Mouse (Mus musculus): ENCODE measurements around the gene Trim30a. TPM values are rescaled to one million over a fixed set of nuclear protein-coding genes. Genes with fewer than 3 reads are reported as not detected.

Trim30a gene
- polyA plus RNA-seq, 2 experiments = 1.3 to 1.4 TPM

DNA sequence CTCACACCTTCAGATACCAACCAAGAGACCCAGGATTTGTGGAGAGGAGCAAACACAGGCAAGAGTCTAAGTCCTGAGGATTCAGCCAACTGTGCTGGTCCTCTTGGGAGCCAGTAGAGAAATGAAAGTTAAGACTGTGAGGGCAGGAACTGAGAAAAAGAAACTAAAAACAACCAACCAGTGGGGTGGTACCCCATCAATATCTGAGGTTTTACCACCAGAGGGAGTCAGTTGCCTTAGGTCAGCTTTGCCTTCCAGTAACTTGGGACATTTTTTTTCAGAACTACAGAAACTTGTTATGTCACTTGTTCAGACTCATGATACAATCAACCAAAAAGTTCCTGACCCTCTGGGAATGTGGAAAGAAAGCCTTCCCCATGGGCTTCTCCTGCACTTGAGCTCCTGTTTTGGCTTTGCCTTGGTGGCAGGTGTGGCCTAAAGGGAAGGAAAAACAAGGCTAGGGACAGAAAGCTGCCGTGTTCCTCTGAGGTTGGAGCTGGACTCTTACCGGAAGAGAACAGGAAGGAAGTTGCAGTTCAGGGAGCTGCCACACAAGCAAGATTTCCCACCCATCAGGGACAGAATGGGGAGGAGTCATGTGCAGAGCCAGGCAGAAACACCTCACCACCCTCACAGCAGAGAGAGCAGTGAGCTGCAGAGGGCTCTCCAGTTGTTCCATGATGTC lies 18.9 kb downstream of the Trim30a start:
- ATAC-seq (ENCODE audit: low FRiP score, low read depth) (no peak), DNase-seq (ENCODE audit: low spot score) (peak; percentile 10)
- Histone ChIP-seq H3K4me3 (replicated peaks; ENCODE audit: low read length) (no peak overlapping the region), H3K9ac (ENCODE audit: low read depth, low read length, severe bottlenecking) (no peak overlapping the region), H3K9me3 (ENCODE audit: control insufficient read depth, low read length) (no peaks in the 10 kb centered on the region), H3K36me3 (ENCODE audit: control insufficient read depth, insufficient read depth, low read length) (no peaks in the 10 kb centered on the region), H3K27me3 (ENCODE audit: control insufficient read depth, insufficient read depth, low read length) (no peaks in the 10 kb centered on the region), H3K4me2 (replicated peaks; ENCODE audit: low read depth, low read length, severe bottlenecking) (no peak overlapping the region), H3K4me1 (ENCODE audit: control insufficient read depth, insufficient read depth, low read length) (no peaks in the 10 kb centered on the region), H3K27ac (replicated peaks; ENCODE audit: low read depth, low read length) (no peak overlapping the region)
- WGBS = 45% methylated on average over 2 of the region's 2 CpGs
- no peak for TF ChIP-seq POLR2A (IDR thresholded peaks at IDR 0.05; ENCODE audit: borderline replicate concordance, extremely low read depth, insufficient read depth, insufficient read length)

DNA sequence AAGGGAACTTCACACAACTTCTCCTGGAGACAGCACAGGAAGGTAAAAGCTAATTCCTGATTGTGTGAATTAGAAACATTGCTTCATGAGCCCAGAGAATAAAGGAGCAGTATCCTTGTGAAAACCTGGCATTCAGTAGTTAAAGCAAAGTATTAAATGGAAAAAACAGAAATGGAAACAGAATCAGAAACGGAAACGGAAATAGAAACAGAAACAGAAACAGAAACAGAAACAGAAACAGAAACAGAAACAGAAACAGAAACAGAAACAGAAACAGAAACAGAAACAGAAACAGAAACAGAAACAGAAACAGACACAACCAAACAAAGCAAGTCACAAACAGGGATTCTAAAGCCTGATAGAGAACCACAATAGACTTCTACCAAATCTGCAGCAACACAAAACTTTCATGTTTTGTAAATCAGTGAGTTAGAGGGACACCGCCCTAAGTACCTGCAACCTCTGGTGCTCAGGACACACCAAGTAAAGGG lies 60.5 kb downstream of the Trim30a start:
- no peaks in the 10 kb centered on the region for H3K4me1 ChIP-seq (ENCODE audit: control insufficient read depth, insufficient read depth, low read length)
- TF ChIP-seq POLR2A (IDR thresholded peaks at IDR 0.05; ENCODE audit: borderline replicate concordance, extremely low read depth, insufficient read depth, insufficient read length) = no peak
- no peak overlapping the region for H3K9ac ChIP-seq (ENCODE audit: low read depth, low read length, severe bottlenecking)
- H3K27ac ChIP-seq (replicated peaks; ENCODE audit: low read depth, low read length) = no peak overlapping the region
- H3K9me3 ChIP-seq (ENCODE audit: control insufficient read depth, low read length) = no peaks in the 10 kb centered on the region
- DNase-seq (ENCODE audit: low spot score) (no peak), ATAC-seq (ENCODE audit: low FRiP score, low read depth) (no peak)
- H3K27me3 ChIP-seq (ENCODE audit: control insufficient read depth, insufficient read depth, low read length) = no peaks in the 10 kb centered on the region
- no peaks in the 10 kb centered on the region for H3K36me3 ChIP-seq (ENCODE audit: control insufficient read depth, insufficient read depth, low read length)
- WGBS = 94% methylated on average over 3 of the region's 3 CpGs
- H3K4me3 ChIP-seq (replicated peaks; ENCODE audit: low read length) = no peak overlapping the region
- H3K4me2 ChIP-seq (replicated peaks; ENCODE audit: low read depth, low read length, severe bottlenecking) = no peak overlapping the region

DNA sequence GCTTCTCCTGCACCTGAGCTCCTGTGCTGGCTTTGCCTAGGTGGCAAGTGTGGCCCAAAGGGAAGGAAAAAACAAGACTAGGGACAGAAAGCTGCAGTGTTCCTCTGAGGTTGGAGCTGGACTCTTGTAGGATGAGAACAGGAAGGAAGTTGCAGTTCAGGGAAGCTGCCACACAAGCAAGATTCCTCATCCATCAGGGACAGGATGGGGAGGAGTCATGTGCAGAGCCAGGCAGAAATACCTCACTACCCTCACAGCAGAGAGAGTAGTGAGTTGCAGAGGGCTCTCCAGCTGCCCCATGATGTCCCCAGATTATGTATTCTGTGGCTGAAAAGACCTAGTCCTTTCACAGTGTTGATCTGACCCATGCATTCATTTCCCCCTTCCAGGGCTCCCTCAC lies 63.9 kb downstream of the Trim30a start:
- TF ChIP-seq POLR2A (IDR thresholded peaks at IDR 0.05; ENCODE audit: borderline replicate concordance, extremely low read depth, insufficient read depth, insufficient read length) = no peak
- H3K4me1 ChIP-seq (ENCODE audit: control insufficient read depth, insufficient read depth, low read length) = no peaks in the 10 kb centered on the region
- no peak for ATAC-seq (ENCODE audit: low FRiP score, low read depth)
- H3K9ac ChIP-seq (ENCODE audit: low read depth, low read length, severe bottlenecking) = no peak overlapping the region
- no peaks in the 10 kb centered on the region for H3K27me3 ChIP-seq (ENCODE audit: control insufficient read depth, insufficient read depth, low read length)
- H3K27ac ChIP-seq (replicated peaks; ENCODE audit: low read depth, low read length) = no peak overlapping the region
- no peak overlapping the region for H3K4me3 ChIP-seq (replicated peaks; ENCODE audit: low read length)
- DNase-seq (ENCODE audit: low spot score) = no peak
- H3K4me2 ChIP-seq (replicated peaks; ENCODE audit: low read depth, low read length, severe bottlenecking) = no peak overlapping the region
- H3K9me3 ChIP-seq (ENCODE audit: control insufficient read depth, low read length) = no peaks in the 10 kb centered on the region
- H3K36me3 ChIP-seq (ENCODE audit: control insufficient read depth, insufficient read depth, low read length) = no peaks in the 10 kb centered on the region

- ATAC-seq (ENCODE audit: low FRiP score, low read depth) (no peak), DNase-seq (ENCODE audit: low spot score) (no peak)
- no peaks in the 10 kb centered on the region for H3K4me1 ChIP-seq (ENCODE audit: control insufficient read depth, insufficient read depth, low read length)
- H3K27me3 ChIP-seq (ENCODE audit: control insufficient read depth, insufficient read depth, low read length) = no peaks in the 10 kb centered on the region
- TF ChIP-seq POLR2A (IDR thresholded peaks at IDR 0.05; ENCODE audit: borderline replicate concordance, extremely low read depth, insufficient read depth, insufficient read length) = no peak
- H3K9me3 ChIP-seq (ENCODE audit: control insufficient read depth, low read length) = no peaks in the 10 kb centered on the region
- H3K9ac ChIP-seq (ENCODE audit: low read depth, low read length, severe bottlenecking) = no peak within 1 kb of the TSS
- H3K4me3 ChIP-seq (replicated peaks; ENCODE audit: low read length) = no peak within 1 kb of the TSS
- H3K36me3 ChIP-seq (ENCODE audit: control insufficient read depth, insufficient read depth, low read length) = no peaks in the 10 kb centered on the region
- 78% methylated on average over 1 of the region's 1 CpGs for WGBS
- H3K4me2 ChIP-seq (replicated peaks; ENCODE audit: low read depth, low read length, severe bottlenecking) = no peak within 1 kb of the TSS
- no peak within 1 kb of the TSS for H3K27ac ChIP-seq (replicated peaks; ENCODE audit: low read depth, low read length)
Observed at GRCm38 (mm10) chr7:104400698-104401097, 64.3 kb downstream of the Trim30a start, which contains the start of gene Trim30c. TSS of gene Trim30c (minus strand) at chr7:104400837.

DNA sequence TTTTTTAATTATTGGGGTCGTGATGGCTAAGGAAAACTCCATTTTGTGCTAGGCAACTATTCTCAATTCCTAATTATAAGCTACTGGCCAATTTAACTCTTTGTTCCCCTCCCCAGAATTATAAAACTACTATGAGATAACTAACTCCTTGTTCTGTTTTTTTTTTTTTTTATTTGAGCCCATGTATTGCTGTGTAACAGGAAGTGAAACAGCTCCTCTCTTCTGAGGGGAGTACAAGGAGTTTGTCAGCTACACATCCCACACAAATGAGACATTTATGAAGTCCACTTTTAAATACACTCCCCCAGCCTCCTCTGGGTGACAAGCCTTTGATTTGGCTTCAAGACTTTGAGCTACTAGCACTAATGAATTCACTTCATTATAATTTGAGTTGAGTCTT lies 66.5 kb downstream of the Trim30a start:
- WGBS = 60% methylated on average over 1 of the region's 1 CpGs
- Histone ChIP-seq H3K36me3 (ENCODE audit: control insufficient read depth, insufficient read depth, low read length) (no peaks in the 10 kb centered on the region), H3K9me3 (ENCODE audit: control insufficient read depth, low read length) (no peaks in the 10 kb centered on the region), H3K27ac (replicated peaks; ENCODE audit: low read depth, low read length) (no peak overlapping the region), H3K4me2 (replicated peaks; ENCODE audit: low read depth, low read length, severe bottlenecking) (no peak overlapping the region), H3K4me3 (replicated peaks; ENCODE audit: low read length) (no peak overlapping the region), H3K27me3 (ENCODE audit: control insufficient read depth, insufficient read depth, low read length) (no peaks in the 10 kb centered on the region), H3K9ac (ENCODE audit: low read depth, low read length, severe bottlenecking) (no peak overlapping the region), H3K4me1 (ENCODE audit: control insufficient read depth, insufficient read depth, low read length) (no peaks in the 10 kb centered on the region)
- DNase-seq (ENCODE audit: low spot score) = no peak
- TF ChIP-seq POLR2A (IDR thresholded peaks at IDR 0.05; ENCODE audit: borderline replicate concordance, extremely low read depth, insufficient read depth, insufficient read length) = no peak
- ATAC-seq (ENCODE audit: low FRiP score, low read depth) = no peak

Measured in limb, embryonic 14.5 days (tissue).